In genomic region chr1:156455005-156455758, GRCm38 (mm10) we compare ENCODE assay signal across 30 mouse cellular contexts. TPM values are rescaled to one million over a fixed set of nuclear protein-coding genes. Genes with fewer than 3 reads are reported as not detected.
DNase-seq lines count a peak whose midpoint lies in the region; ATAC-seq and TF ChIP-seq lines count a peak whose summit lies in the region.
"Had no signal": no experiment of that assay in that cellular context is flagged by ENCODE, and none has a peak within 500 bp of the region (broad histone marks: within the 10 kb centered on the region; RNA-seq: fewer than 3 reads in every experiment).

No protein-coding gene starts in this region.

- peak; percentile 80 for ATAC-seq in frontal cortex, adult (ENCODE audit: low TSS enrichment)
- peak; percentile 60; the same call in 1 of the 2 replicates for ATAC-seq in liver, embryonic 12.5 days
- ATAC-seq in CD4-positive, CD25-positive, alpha-beta regulatory T cell, adult 4 months: no peak
- ATAC-seq: midbrain, embryonic 16.5 days had no signal

- no peak for DNase-seq in frontal cortex, postnatal 10 days (ENCODE audit: low spot score in 2 of 2)
- peak; percentile 31 for DNase-seq in 3T3-L1 (ENCODE audit: low read depth, low spot score)
- DNase-seq in adrenal gland, adult 18-20 months (ENCODE audit: low spot score in 2 of 2): no peak
- DNase-seq in kidney, adult 18-20 months: no peak
- DNase-seq: adrenal gland, postnatal 36 days; cerebellum, adult 8-10 months; cerebellum, postnatal 36 days; embryo, embryonic 11 days; gastrocnemius, postnatal 25 days; heart, adult 18-20 months; heart, postnatal 10 days; kidney, postnatal 14 days; layer of hippocampus, adult 9-11 months; lung, adult 2 months; lung, postnatal 10 days; right cerebral cortex, postnatal 14 days had no signal

- peak overlapping the region; percentile 34 for H3K27ac ChIP-seq in embryonic fibroblast, embryonic 13.5 days (ENCODE audit: insufficient read depth, low read length)
- H3K27ac ChIP-seq in liver, embryonic 12.5 days: no peak overlapping the region
- H3K27ac ChIP-seq: embryonic facial prominence, embryonic 12.5 days; hindbrain, embryonic 10.5 days; hindbrain, embryonic 15.5 days; midbrain, embryonic 10.5 days; neural tube, embryonic 12.5 days had no signal

- H3K4me2 ChIP-seq in liver, embryonic 12.5 days: no peak overlapping the region
- H3K4me2 ChIP-seq: embryonic facial prominence, embryonic 12.5 days; heart, embryonic 13.5 days; hindbrain, embryonic 15.5 days; neural tube, embryonic 12.5 days had no signal

- no peaks in the 10 kb centered on the region for H3K27me3 ChIP-seq in liver, embryonic 12.5 days (replicated peaks)
- H3K27me3 ChIP-seq: embryonic facial prominence, embryonic 12.5 days; heart, embryonic 13.5 days; hindbrain, embryonic 15.5 days; neural tube, embryonic 12.5 days had no signal

- WGBS in liver, embryonic 12.5 days (ENCODE audit: insufficient replicate concordance): 78% methylated on average over 2 of the region's 2 CpGs

- no peak overlapping the region for H3K9ac ChIP-seq in liver, embryonic 12.5 days
- H3K9ac ChIP-seq: embryonic facial prominence, embryonic 12.5 days; heart, embryonic 13.5 days; hindbrain, embryonic 15.5 days; neural tube, embryonic 12.5 days had no signal

- peaks cover 8% of the 10 kb centered on the region for H3K4me1 ChIP-seq in embryonic fibroblast, embryonic 13.5 days (ENCODE audit: control insufficient read depth, insufficient read depth, low read length)
- H3K4me1 ChIP-seq in liver, embryonic 12.5 days: peaks cover 34% of the 10 kb centered on the region
- H3K4me1 ChIP-seq: embryonic facial prominence, embryonic 12.5 days; hindbrain, embryonic 15.5 days; neural tube, embryonic 12.5 days had no signal

- no peak overlapping the region for H3K4me3 ChIP-seq in embryonic fibroblast, embryonic 13.5 days (ENCODE audit: insufficient read depth, low read length)
- H3K4me3 ChIP-seq in liver, embryonic 12.5 days: no peak overlapping the region
- H3K4me3 ChIP-seq: embryonic facial prominence, embryonic 12.5 days; heart, embryonic 13.5 days; hindbrain, embryonic 10.5 days; hindbrain, embryonic 15.5 days; midbrain, embryonic 10.5 days; neural tube, embryonic 12.5 days had no signal

- TF ChIP-seq POLR2A in embryonic fibroblast, embryonic 13.5 days (IDR thresholded peaks at IDR 0.05; ENCODE audit: low read depth, low read length): no peak

- H3K36me3 ChIP-seq in liver, embryonic 12.5 days: peaks cover 13% of the 10 kb centered on the region
- H3K36me3 ChIP-seq: hindbrain, embryonic 15.5 days; neural tube, embryonic 12.5 days had no signal

- H3K9me3 ChIP-seq in liver, embryonic 12.5 days (replicated peaks): no peaks in the 10 kb centered on the region
- H3K9me3 ChIP-seq: embryonic facial prominence, embryonic 12.5 days; heart, embryonic 13.5 days; hindbrain, embryonic 10.5 days; hindbrain, embryonic 15.5 days; midbrain, embryonic 10.5 days; neural tube, embryonic 12.5 days had no signal

- TF ChIP-seq CTCF in embryonic fibroblast, embryonic 13.5 days (IDR thresholded peaks at IDR 0.05; ENCODE audit: borderline replicate concordance, insufficient read depth, low read length): no peak

RNA-seq across cellular contexts. Expression of gene Soat1, which starts 18.9 kb away (rescaled TPM):
- 100 and 151 TPM in 2 replicates for polyA plus RNA-seq in embryonic fibroblast, embryonic 13.5 days (2011; ENCODE audit: insufficient read length, low read depth, missing spikeins)
- 19.5 and 24.3 TPM in 2 replicates for polyA plus RNA-seq in liver, embryonic 12.5 days (2016; fragmentation: Nextera tagmentation; extraction: Ambion mirVana)
- polyA plus RNA-seq in CD4-positive, CD25-positive, alpha-beta regulatory T cell, adult 4 months (2017; shearing (Covaris generic)): 10 to 100 TPM; 56.3 TPM
- 1,000 to 10,000 TPM; 1,467 to 1,486 TPM for total RNA-seq in adrenal gland, adult 18-20 months (2021)

RNA-seq across cellular contexts. Expression of gene Axdnd1, which starts 34.2 kb away (rescaled TPM):
- polyA plus RNA-seq in embryonic fibroblast, embryonic 13.5 days (2011; ENCODE audit: insufficient read length, low read depth, missing spikeins): 0.60 and 0.76 TPM in 2 replicates
- polyA plus RNA-seq in liver, embryonic 12.5 days (2016; fragmentation: Nextera tagmentation; extraction: Ambion mirVana): 0.23 TPM in 1 of 2 replicates, not detected in the other
- 1 to 10 TPM in 1 of 2 experiments, under 1 TPM in 1; 0.93 to 1.2 TPM for polyA plus RNA-seq in CD4-positive, CD25-positive, alpha-beta regulatory T cell, adult 4 months (2017; shearing (Covaris generic))
- total RNA-seq in adrenal gland, adult 18-20 months (2021): 1 to 10 TPM; 5.3 to 8.7 TPM
- total RNA-seq: gastrocnemius, adult 18-20 months; gastrocnemius, postnatal 25 days; heart, adult 18-20 months; liver, adult 2 months had no signal
- polyA plus RNA-seq: liver, adult 2 months; neural tube, embryonic 12.5 days; small intestine, adult 2 months had no signal
